Mouse (Mus musculus) T-helper 1 cell (primary cell): ENCODE results near the gene Ttyh3.

Source experiments
- in situ Hi-C: fragments of 300-600 bp; cut with MboI, MseI; formaldehyde crosslinking; loops from one replicate; pipeline ENCODE4 v1.15.1; 2025; ENCODE audit warnings: high pct_unique_total_duplicates

Gene Ttyh3

GRCm38 (mm10) chr5:140610273-140611011 lies 38.4 kb downstream of the Ttyh3 start:
- in situ Hi-C loops, result no loop called here

- in situ Hi-C loops, result no loop called here
Measured at GRCm38 (mm10) chr5:140609511-140610272, 39.1 kb downstream of the Ttyh3 start.

- in situ Hi-C loops, result no loop called here
Measured at GRCm38 (mm10) chr5:140608634-140609015, 40.2 kb downstream of the Ttyh3 start.

- in situ Hi-C loops, result no loop called here
Measured at GRCm38 (mm10) chr5:140607836-140608633, 40.8 kb downstream of the Ttyh3 start.

- in situ Hi-C loops, result no loop called here
Measured at GRCm38 (mm10) chr5:140607001-140607835, 41.6 kb downstream of the Ttyh3 start, which contains the start of gene Lfng. Gene Lfng, plus strand, starts transcription at chr5:140607320.

GRCm38 (mm10) chr5:140606386-140606785 lies 42.4 kb downstream of the Ttyh3 start:
- in situ Hi-C loops, result no loop called here

- in situ Hi-C loops, result no loop called here
Measured at GRCm38 (mm10) chr5:140605228-140605627, 43.6 kb downstream of the Ttyh3 start.

- in situ Hi-C loops, result no loop called here
Measured at GRCm38 (mm10) chr5:140604386-140604785, 44.4 kb downstream of the Ttyh3 start.

- in situ Hi-C loops, result no loop called here
Measured at GRCm38 (mm10) chr5:140602540-140602939, 46.3 kb downstream of the Ttyh3 start.

GRCm38 (mm10) chr5:140601712-140602111 lies 47.1 kb downstream of the Ttyh3 start:
- in situ Hi-C loops, result no loop called here

- in situ Hi-C loops, result loop anchor here (10.0 kb wide), 1 partner anchor 805 kb away; the partner anchor contains the start of gene Mafk
Measured at GRCm38 (mm10) chr5:140599939-140600338, 48.9 kb downstream of the Ttyh3 start.

- in situ Hi-C loops, result loop anchor here (10.0 kb wide), 1 partner anchor 803 kb away; the partner anchor contains the start of gene Mafk
Measured at GRCm38 (mm10) chr5:140597787-140598186, 51.0 kb downstream of the Ttyh3 start.

- in situ Hi-C loops, result loop anchor here (10.0 kb wide), 1 partner anchor 802 kb away; the partner anchor contains the start of gene Mafk
Measured at GRCm38 (mm10) chr5:140596927-140597588, 51.8 kb downstream of the Ttyh3 start.

GRCm38 (mm10) chr5:140596426-140596825 lies 52.4 kb downstream of the Ttyh3 start:
- in situ Hi-C loops, result loop anchor here (10.0 kb wide), 1 partner anchor 802 kb away; the partner anchor contains the start of gene Mafk

- in situ Hi-C loops, result loop anchor here (10.0 kb wide), 1 partner anchor 800 kb away; the partner anchor contains the start of gene Mafk
Measured at GRCm38 (mm10) chr5:140594846-140595245, 54.0 kb downstream of the Ttyh3 start.

GRCm38 (mm10) chr5:140589082-140589774 lies 59.6 kb downstream of the Ttyh3 start:
- in situ Hi-C loops, result no loop called here

GRCm38 (mm10) chr5:140583732-140584368 lies 65.0 kb downstream of the Ttyh3 start:
- in situ Hi-C loops, result no loop called here

GRCm38 (mm10) chr5:140582995-140583731 lies 65.7 kb downstream of the Ttyh3 start:
- in situ Hi-C loops, result no loop called here
